Mouse (Mus musculus) CH12.LX (cell line): ENCODE data around the gene Fhit.

ENCODE experiments used
- CTCF ChIP-seq, 2 experiments: IDR thresholded peaks in 1 of 2; conservative IDR thresholded peaks in 1 of 2; 2 replicates each; pipeline ENCODE4 v1.5.1; 2011 to 2012; ENCODE audit warnings: low read depth in 2 of 2, low read length in 2 of 2, improper control_type of control experiment in 1 of 2, inconsistent platforms in 1 of 2, mild to moderate bottlenecking in 1 of 2, moderate library complexity in 1 of 2
- EP300 ChIP-seq: IDR thresholded peaks from 2 replicates; pipeline ENCODE4 v1.6.1; 2011; ENCODE audit warnings: low read length, improper control_type of control experiment
- JUN ChIP-seq: IDR thresholded peaks from 2 replicates; pipeline ENCODE4 v1.6.1; 2011; ENCODE audit warnings: low read depth, mild to moderate bottlenecking, low read length, improper control_type of control experiment, moderate library complexity; ENCODE audit not compliant: insufficient read depth
- MAX ChIP-seq: IDR thresholded peaks from 2 replicates; pipeline ENCODE4 v1.6.1; 2011; ENCODE audit warnings: low read length, improper control_type of control experiment
- POLR2A ChIP-seq: IDR thresholded peaks from 2 replicates; pipeline ENCODE4 v1.6.1; 2011; ENCODE audit warnings: low read depth, mild to moderate bottlenecking, improper control_type of control experiment, low read length

- TF ChIP-seq MAX (no peak), CTCF (conservative IDR thresholded peaks at IDR 0.05 in 1 of 2, IDR thresholded peaks at IDR 0.05 in 1 of 2; ENCODE audit: low read depth in 2 of 2, low read length in 2 of 2) (no peak), POLR2A (no peak), JUN (no peak), EP300 (no peak)
These were observed 10.1 kb downstream of the Fhit start for GRCm38 (mm10) chr14:11151634-11152321.
